19 mouse cellular contexts compared by ENCODE assay signal in the genomic region with DNA sequence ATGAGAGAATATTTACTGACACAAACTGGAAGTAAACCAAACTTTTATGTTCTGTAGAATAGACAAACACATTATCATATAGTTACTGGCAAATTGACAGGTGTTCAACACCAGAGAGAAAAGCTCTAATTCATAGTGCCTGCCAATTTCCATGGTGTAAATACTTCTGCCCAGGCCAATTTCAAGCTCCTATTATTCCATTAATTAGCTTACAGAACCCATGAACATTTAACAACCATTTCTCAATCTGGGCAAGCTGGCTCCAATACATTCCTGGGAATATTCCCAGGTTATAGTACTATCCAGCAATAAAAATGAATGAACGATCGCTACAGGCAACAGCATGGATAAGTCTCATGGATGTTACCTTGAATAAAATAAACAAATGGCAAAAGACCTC.
A peak's percentile ranks its signal among the peaks of the same experiment; 100 is the strongest.
DNase-seq lines count a peak whose midpoint lies in the region; ATAC-seq and TF ChIP-seq lines count a peak whose summit lies in the region.
"Had no signal": no experiment of that assay in that cellular context is flagged by ENCODE, and none has a peak within 500 bp of the region (broad histone marks: within the 10 kb centered on the region; RNA-seq: fewer than 3 reads in every experiment).

No protein-coding gene starts in this region.

- DNase-seq in layer of hippocampus, adult 9-11 months: peak; percentile 22
- no peak for DNase-seq in layer of hippocampus, adult 9-10 months (ENCODE audit: low spot score)
- DNase-seq in brain, embryonic 18.5 days (ENCODE audit: low read depth, low spot score): peak; percentile 26
- DNase-seq in forebrain, postnatal 0 days: peak; percentile 38
- no peak for DNase-seq in cerebellum, adult 9-11 months
- DNase-seq: adrenal gland, adult 8-10 months; adrenal gland, postnatal 36 days; cerebellum, adult 11-12 months; cerebellum, postnatal 10 days; gastrocnemius, adult 2 months; gastrocnemius, postnatal 25 days; heart, adult 11 months; heart, postnatal 36 days; kidney, adult 11 months; kidney, adult 9 months had no signal

- no peak overlapping the region for H3K9ac ChIP-seq in forebrain, embryonic 15.5 days (replicated peaks)
- no peak overlapping the region for H3K9ac ChIP-seq in forebrain, embryonic 12.5 days
- H3K9ac ChIP-seq in forebrain, postnatal 0 days: no peak overlapping the region
- H3K9ac ChIP-seq: heart, embryonic 13.5 days had no signal

- no peaks in the 10 kb centered on the region for H3K27me3 ChIP-seq in forebrain, embryonic 15.5 days
- no peaks in the 10 kb centered on the region for H3K27me3 ChIP-seq in forebrain, embryonic 12.5 days
- no peaks in the 10 kb centered on the region for H3K27me3 ChIP-seq in forebrain, postnatal 0 days (ENCODE audit: insufficient read depth, low read length)
- H3K27me3 ChIP-seq: heart, embryonic 13.5 days had no signal

- peak overlapping the region; percentile 40 for H3K27ac ChIP-seq in forebrain, embryonic 15.5 days (replicated peaks)
- no peak overlapping the region for H3K27ac ChIP-seq in forebrain, embryonic 12.5 days
- H3K27ac ChIP-seq in forebrain, postnatal 0 days (ENCODE audit: low read depth, low read length): no peak overlapping the region
- H3K27ac ChIP-seq: embryonic facial prominence, embryonic 10.5 days; gastrocnemius, adult 2 months; heart, embryonic 13.5 days had no signal

- peaks cover 11% of the 10 kb centered on the region for H3K4me1 ChIP-seq in forebrain, embryonic 15.5 days
- no peaks in the 10 kb centered on the region for H3K4me1 ChIP-seq in forebrain, embryonic 12.5 days
- H3K4me1 ChIP-seq in forebrain, postnatal 0 days (ENCODE audit: insufficient read depth): no peaks in the 10 kb centered on the region
- H3K4me1 ChIP-seq: embryonic facial prominence, embryonic 10.5 days; heart, embryonic 13.5 days had no signal

- peak; percentile 80 for ATAC-seq in forebrain, embryonic 15.5 days (replicated peaks)
- no peak for ATAC-seq in forebrain, embryonic 12.5 days (ENCODE audit: low FRiP score)
- no peak; the same call in 1 of the 2 replicates for ATAC-seq in forebrain, postnatal 0 days

- H3K4me3 ChIP-seq in forebrain, embryonic 15.5 days: no peak overlapping the region
- H3K4me3 ChIP-seq in forebrain, embryonic 12.5 days (replicated peaks): no peak overlapping the region
- no peak overlapping the region for H3K4me3 ChIP-seq in forebrain, postnatal 0 days (ENCODE audit: low read depth, low read length)
- H3K4me3 ChIP-seq: embryonic facial prominence, embryonic 10.5 days; gastrocnemius, adult 2 months; heart, embryonic 13.5 days had no signal

- no peak for TF ChIP-seq CTCF in forebrain, postnatal 0 days (IDR thresholded peaks at IDR 0.05; ENCODE audit: low read depth)

- no peaks in the 10 kb centered on the region for H3K9me3 ChIP-seq in forebrain, embryonic 15.5 days
- H3K9me3 ChIP-seq in forebrain, embryonic 12.5 days: no peaks in the 10 kb centered on the region
- no peaks in the 10 kb centered on the region for H3K9me3 ChIP-seq in forebrain, postnatal 0 days (ENCODE audit: low read length)
- H3K9me3 ChIP-seq: embryonic facial prominence, embryonic 10.5 days; heart, embryonic 13.5 days had no signal

- WGBS in forebrain, embryonic 15.5 days: 47% methylated on average over 2 of the region's 2 CpGs
- WGBS in forebrain, embryonic 12.5 days: 78% methylated on average over 2 of the region's 2 CpGs
- 42% methylated on average over 2 of the region's 2 CpGs for WGBS in forebrain, postnatal 0 days

- no peak overlapping the region for H3K4me2 ChIP-seq in forebrain, embryonic 15.5 days (replicated peaks)
- H3K4me2 ChIP-seq in forebrain, embryonic 12.5 days: no peak overlapping the region
- no peak overlapping the region for H3K4me2 ChIP-seq in forebrain, postnatal 0 days (ENCODE audit: low read depth)
- H3K4me2 ChIP-seq: heart, embryonic 13.5 days had no signal

- H3K36me3 ChIP-seq in forebrain, embryonic 15.5 days: no peaks in the 10 kb centered on the region
- no peaks in the 10 kb centered on the region for H3K36me3 ChIP-seq in forebrain, embryonic 12.5 days (replicated peaks)
- H3K36me3 ChIP-seq in forebrain, postnatal 0 days (ENCODE audit: insufficient read depth): no peaks in the 10 kb centered on the region
- H3K36me3 ChIP-seq: embryonic facial prominence, embryonic 10.5 days; heart, embryonic 13.5 days had no signal

Comparison
In these comparisons a context has a peak if more than half of its experiments do, and no peak if none do; other contexts are left out.
1. DNase-seq: peak in layer of hippocampus, adult 9-11 months (single experiment), brain, embryonic 18.5 days (single experiment) and forebrain, postnatal 0 days (single experiment); none in layer of hippocampus, adult 9-10 months (single experiment) and cerebellum, adult 9-11 months (single experiment).